8 mouse cellular contexts compared by ENCODE assay signal in genomic region chr10:83224999-83225398, GRCm38 (mm10).
DNase-seq lines count a peak whose midpoint lies in the region; ATAC-seq and TF ChIP-seq lines count a peak whose summit lies in the region.
"Had no signal": no experiment of that assay in that cellular context is flagged by ENCODE, and none has a peak within 500 bp of the region (broad histone marks: within the 10 kb centered on the region; RNA-seq: fewer than 3 reads in every experiment).

No protein-coding gene starts in this region.

- H3K36me3 ChIP-seq in kidney, embryonic 15.5 days = no peaks in the 10 kb centered on the region
- no peaks in the 10 kb centered on the region for H3K36me3 ChIP-seq in CH12.LX (replicated peaks in 1 of 2; ENCODE audit: control insufficient read depth in 1 of 2, insufficient read depth in 1 of 2, low read length in 1 of 2)
- H3K36me3 ChIP-seq in embryonic facial prominence, embryonic 11.5 days (replicated peaks; ENCODE audit: control insufficient read depth, insufficient read depth, low read depth, low read length) = no peaks in the 10 kb centered on the region
- H3K36me3 ChIP-seq: stomach, embryonic 15.5 days had no signal

- in situ Hi-C loops in CH12.LX (cut with MboI; ENCODE audit: low pct_ligation_motif_present, low pct_unique_long_range_greater_than_20kb, low sequenced_read_pairs) = loop anchor here (25.0 kb wide), 1 partner anchor 438 kb away; no protein-coding TSS in a partner anchor

- 44% methylated on average over 3 of the region's 3 CpGs for WGBS in kidney, embryonic 15.5 days
- WGBS in embryonic facial prominence, embryonic 11.5 days = 36% methylated on average over 3 of the region's 3 CpGs

- peak; percentile 37 for DNase-seq in kidney, adult 18-20 months
- DNase-seq in 3T3-L1 (ENCODE audit: low read depth, low spot score) (peak; percentile 48), CH12.LX (ENCODE audit: extremely low read depth) (peak; percentile 11)
- peak; percentile 64 for DNase-seq in embryonic facial prominence, embryonic 11.5 days (ENCODE audit: low spot score)
- DNase-seq in retina, embryonic 14.5 days (ENCODE audit: low spot score) = peak; percentile 63
- no peak for DNase-seq in heart, adult 8-10 months (ENCODE audit: low spot score)

- no peaks in the 10 kb centered on the region for H3K9me3 ChIP-seq in kidney, embryonic 15.5 days (replicated peaks)
- no peaks in the 10 kb centered on the region for H3K9me3 ChIP-seq in CH12.LX (replicated peaks; ENCODE audit: low read length)
- H3K9me3 ChIP-seq in embryonic facial prominence, embryonic 11.5 days (replicated peaks; ENCODE audit: control insufficient read depth, low read length) = no peaks in the 10 kb centered on the region
- H3K9me3 ChIP-seq: stomach, embryonic 15.5 days had no signal

- no peak overlapping the region for H3K4me2 ChIP-seq in kidney, embryonic 15.5 days
- H3K4me2 ChIP-seq in CH12.LX (ENCODE audit: insufficient read depth, low read depth, poor library complexity, severe bottlenecking) = no peak overlapping the region
- no peak overlapping the region for H3K4me2 ChIP-seq in embryonic facial prominence, embryonic 11.5 days (ENCODE audit: low read depth, low read length)
- H3K4me2 ChIP-seq: stomach, embryonic 15.5 days had no signal

- dilution Hi-C loops in CH12.LX (cut with MboI; ENCODE audit: extremely low pct_ligation_motif_present, extremely low pct_unique_long_range_greater_than_20kb, low sequenced_read_pairs) = no loop called here

- no peaks in the 10 kb centered on the region for H3K27me3 ChIP-seq in kidney, embryonic 15.5 days
- H3K27me3 ChIP-seq in CH12.LX (replicated peaks) = no peaks in the 10 kb centered on the region
- no peaks in the 10 kb centered on the region for H3K27me3 ChIP-seq in embryonic facial prominence, embryonic 11.5 days (ENCODE audit: control insufficient read depth, insufficient read depth, low read length)
- H3K27me3 ChIP-seq: stomach, embryonic 15.5 days had no signal

- peak; percentile 39 for TF ChIP-seq RAD21 in CH12.LX (IDR thresholded peaks at IDR 0.05; ENCODE audit: low read depth, low read length)

- peak; percentile 26 to 52; a peak in 3 of 4 replicates for TF ChIP-seq CTCF in CH12.LX (conservative IDR thresholded peaks at IDR 0.05 in 1 of 2, IDR thresholded peaks at IDR 0.05 in 1 of 2; ENCODE audit: low read depth in 2 of 2, low read length in 2 of 2)

- no peaks in the 10 kb centered on the region for H3K79me2 ChIP-seq in CH12.LX (replicated peaks; ENCODE audit: control insufficient read depth, extremely low read depth, insufficient read depth, poor library complexity, severe bottlenecking)

- no peak for TF ChIP-seq EP300 in CH12.LX (IDR thresholded peaks at IDR 0.05; ENCODE audit: low read length)

- TF ChIP-seq POLR2A in CH12.LX (IDR thresholded peaks at IDR 0.05; ENCODE audit: low read depth, low read length) = no peak

- H3K9ac ChIP-seq in kidney, embryonic 15.5 days = no peak overlapping the region
- no peak overlapping the region for H3K9ac ChIP-seq in CH12.LX (ENCODE audit: insufficient read depth, low read depth)
- no peak overlapping the region for H3K9ac ChIP-seq in embryonic facial prominence, embryonic 11.5 days (replicated peaks; ENCODE audit: low read length)
- H3K9ac ChIP-seq: stomach, embryonic 15.5 days had no signal

- no peaks in the 10 kb centered on the region for H3K4me1 ChIP-seq in kidney, embryonic 15.5 days
- H3K4me1 ChIP-seq in CH12.LX (ENCODE audit: control insufficient read depth in 1 of 2, insufficient read depth in 2 of 2) = peaks cover 2 to 11% of the 10 kb centered on the region in 2 experiments; a peak in 3 of 4 replicates
- no peaks in the 10 kb centered on the region for H3K4me1 ChIP-seq in embryonic facial prominence, embryonic 11.5 days (ENCODE audit: control insufficient read depth, insufficient read depth, low read length)
- H3K4me1 ChIP-seq: stomach, embryonic 15.5 days had no signal

- no peak for ATAC-seq in kidney, embryonic 15.5 days (replicated peaks; ENCODE audit: low FRiP score)
- ATAC-seq in embryonic facial prominence, embryonic 11.5 days (replicated peaks; ENCODE audit: insufficient number of reproducible peaks, low FRiP score, low TSS enrichment, low read depth) = no peak

- no peak overlapping the region for H3K4me3 ChIP-seq in kidney, embryonic 15.5 days (replicated peaks)
- H3K4me3 ChIP-seq in CH12.LX (replicated peaks in 1 of 3; ENCODE audit: low read depth in 2 of 3, low read length in 2 of 3, poor library complexity in 1 of 3) = no peak overlapping the region
- H3K4me3 ChIP-seq in embryonic facial prominence, embryonic 11.5 days (ENCODE audit: low read depth, low read length) = no peak overlapping the region
- H3K4me3 ChIP-seq: stomach, embryonic 15.5 days had no signal

- H3K27ac ChIP-seq in kidney, embryonic 15.5 days = no peak overlapping the region
- no peak overlapping the region for H3K27ac ChIP-seq in CH12.LX (ENCODE audit: insufficient read depth, low read depth)
- H3K27ac ChIP-seq in embryonic facial prominence, embryonic 11.5 days (replicated peaks; ENCODE audit: low read depth, low read length) = no peak overlapping the region
- H3K27ac ChIP-seq: stomach, embryonic 15.5 days had no signal

TF ChIP-seq in CH12.LX, 34 proteins besides CTCF, POLR2A, EP300 and RAD21:
- no peak for TF ChIP-seq MAZ (IDR thresholded peaks at IDR 0.05; ENCODE audit: low read depth, low read length)
- peak; percentile 36; the same call in 1 of the 2 replicates for TF ChIP-seq SMC3 (IDR thresholded peaks at IDR 0.05; ENCODE audit: low read depth, low read length)
- no peak for TF ChIP-seq MYC (IDR thresholded peaks at IDR 0.05; ENCODE audit: low read depth, low read length)
- no peak for TF ChIP-seq IRF4 (IDR thresholded peaks at IDR 0.05; ENCODE audit: low read depth, low read length)
- TF ChIP-seq USF2 (conservative IDR thresholded peaks at IDR 0.05; ENCODE audit: low read depth, low read length) = no peak
- no peak for TF ChIP-seq CHD1 (IDR thresholded peaks at IDR 0.05; ENCODE audit: low read depth, low read length)
- TF ChIP-seq HCFC1 (IDR thresholded peaks at IDR 0.05; ENCODE audit: low read depth, low read length) = no peak
